ENCODE assay signal across 12 mouse cellular contexts in genomic region chr1:137901996-137902395, GRCm38 (mm10).
DNase-seq lines count a peak whose midpoint lies in the region; ATAC-seq and TF ChIP-seq lines count a peak whose summit lies in the region.
"Had no signal": no experiment of that assay in that cellular context is flagged by ENCODE, and none has a peak within 500 bp of the region (broad histone marks: within the 10 kb centered on the region; RNA-seq: fewer than 3 reads in every experiment).

No protein-coding gene starts in this region.

- DNase-seq in cerebellum, adult 9-10 months = peak; percentile 35
- DNase-seq in cerebellum, postnatal 25 days = no peak
- DNase-seq in thymus, adult 2 months = no peak
- DNase-seq in thymus, postnatal 4 days = no peak
- DNase-seq in thymus, postnatal 10 days (ENCODE audit: low spot score in 2 of 2) = no peak
- no peak for DNase-seq in liver, postnatal 0 days
- no peak for DNase-seq in testis, postnatal 14 days (ENCODE audit: low spot score)
- DNase-seq: kidney, adult 2 months; lung, adult 2 months; thymus, postnatal 14 days had no signal

- H3K4me3 ChIP-seq in thymus, adult 2 months (ENCODE audit: control insufficient read depth, insufficient read depth, low read length) = no peak overlapping the region
- peak overlapping the region; percentile 68 for H3K4me3 ChIP-seq in midbrain, embryonic 12.5 days
- no peak overlapping the region for H3K4me3 ChIP-seq in liver, postnatal 0 days (ENCODE audit: low read depth, low read length)

- ATAC-seq in midbrain, embryonic 12.5 days (ENCODE audit: low FRiP score, low read depth) = no peak
- no peak for ATAC-seq in liver, postnatal 0 days
- ATAC-seq: Patski had no signal

- H3K9ac ChIP-seq in midbrain, embryonic 12.5 days (replicated peaks) = peak overlapping the region; percentile 41
- H3K9ac ChIP-seq in liver, postnatal 0 days (replicated peaks) = no peak overlapping the region

- WGBS in thymus, adult 2 months = 27% methylated on average over 4 of the region's 4 CpGs
- WGBS in midbrain, embryonic 12.5 days = 45% methylated on average over 4 of the region's 4 CpGs
- WGBS in liver, postnatal 0 days (ENCODE audit: insufficient replicate concordance) = 72% methylated on average over 4 of the region's 4 CpGs

- no peak for TF ChIP-seq POLR2A in thymus, adult 2 months (IDR thresholded peaks at IDR 0.05; ENCODE audit: control insufficient read depth, extremely low read depth, insufficient read depth, low read length, poor library complexity)

- H3K36me3 ChIP-seq in thymus, adult 2 months (ENCODE audit: control insufficient read depth, insufficient read depth, low read length) = peaks cover 54% of the 10 kb centered on the region
- no peaks in the 10 kb centered on the region for H3K36me3 ChIP-seq in midbrain, embryonic 12.5 days
- H3K36me3 ChIP-seq in liver, postnatal 0 days (replicated peaks; ENCODE audit: insufficient read depth, low read length) = no peaks in the 10 kb centered on the region

- H3K9me3 ChIP-seq in midbrain, embryonic 12.5 days = no peaks in the 10 kb centered on the region
- H3K9me3 ChIP-seq in liver, postnatal 0 days (ENCODE audit: low read length) = no peaks in the 10 kb centered on the region

- H3K27me3 ChIP-seq in thymus, adult 2 months (ENCODE audit: control insufficient read depth, insufficient read depth, low read length) = no peaks in the 10 kb centered on the region
- H3K27me3 ChIP-seq in midbrain, embryonic 12.5 days = no peaks in the 10 kb centered on the region
- no peaks in the 10 kb centered on the region for H3K27me3 ChIP-seq in liver, postnatal 0 days (ENCODE audit: insufficient read depth, low read length)
- H3K27me3 ChIP-seq: Patski had no signal

- H3K4me1 ChIP-seq in thymus, adult 2 months (replicated peaks; ENCODE audit: control insufficient read depth, insufficient read depth, low read length) = peaks cover 2% of the 10 kb centered on the region
- H3K4me1 ChIP-seq in midbrain, embryonic 12.5 days = peaks cover 40% of the 10 kb centered on the region
- H3K4me1 ChIP-seq in liver, postnatal 0 days (ENCODE audit: insufficient read depth) = peaks cover 4% of the 10 kb centered on the region; the same call in 1 of the 2 replicates

- peak overlapping the region; percentile 60 for H3K4me2 ChIP-seq in midbrain, embryonic 12.5 days (replicated peaks)
- H3K4me2 ChIP-seq in liver, postnatal 0 days (ENCODE audit: low read depth, low read length) = no peak overlapping the region

- peak overlapping the region; percentile 42; the same call in 1 of the 2 replicates for H3K27ac ChIP-seq in thymus, adult 2 months (ENCODE audit: control insufficient read depth, insufficient read depth, low read length)
- H3K27ac ChIP-seq in midbrain, embryonic 12.5 days (replicated peaks) = peak overlapping the region; percentile 85
- H3K27ac ChIP-seq in liver, postnatal 0 days (ENCODE audit: low read depth) = no peak overlapping the region

- no peak for TF ChIP-seq CTCF in thymus, adult 2 months (IDR thresholded peaks at IDR 0.05; ENCODE audit: borderline replicate concordance, control insufficient read depth, extremely low read depth, insufficient read depth, low read length, poor library complexity)
- no peak for TF ChIP-seq CTCF in liver, postnatal 0 days (IDR thresholded peaks at IDR 0.05; ENCODE audit: low read depth)

- TF ChIP-seq EP300 in liver, postnatal 0 days (IDR thresholded peaks at IDR 0.05; ENCODE audit: low read depth) = no peak
